In the genomic region with DNA sequence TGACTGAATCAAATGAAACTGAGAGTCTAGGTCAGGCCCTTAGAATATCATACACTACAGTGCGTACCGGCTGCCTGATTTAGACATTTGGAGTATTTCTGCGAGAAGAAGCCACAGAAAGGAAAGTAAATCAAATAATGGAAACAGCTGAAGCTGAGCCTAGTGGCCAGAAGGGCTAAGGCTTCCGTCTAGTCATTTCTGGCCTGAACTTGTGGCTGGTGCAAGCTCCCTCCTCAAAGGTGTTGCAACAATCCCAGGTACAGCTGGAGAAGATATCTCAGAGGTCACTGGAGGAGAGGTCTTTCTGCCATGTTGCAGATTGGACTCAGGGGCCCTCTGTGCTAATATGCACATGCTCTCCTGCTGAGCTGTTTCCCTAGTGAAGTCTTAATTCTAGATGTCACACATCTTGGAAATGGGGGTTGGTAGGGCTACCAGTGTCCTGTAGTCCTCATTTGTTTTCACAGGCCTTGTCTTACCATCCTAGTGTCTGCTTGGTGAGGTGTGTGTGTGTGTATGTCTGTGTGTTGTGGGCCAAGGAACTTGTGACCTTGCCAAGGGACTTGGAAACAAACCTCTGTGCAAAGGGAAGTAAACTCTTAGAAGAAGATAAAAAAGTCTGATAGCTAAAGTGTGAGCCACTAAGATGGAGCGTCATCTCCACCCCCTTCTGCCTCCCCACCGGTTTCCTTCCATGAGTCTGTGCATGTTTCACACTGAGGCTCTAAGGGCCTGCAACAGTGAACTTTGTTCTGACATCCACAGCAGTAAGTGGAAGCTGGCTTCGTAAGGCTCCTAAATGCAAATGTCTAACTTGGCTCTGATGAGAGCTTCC, we compare ENCODE assay signal across 12 mouse cellular contexts.
DNase-seq lines count a peak whose midpoint lies in the region; ATAC-seq lines count a peak whose summit lies in the region.
"Had no signal": no experiment of that assay in that cellular context is flagged by ENCODE, and none has a peak within 500 bp of the region (broad histone marks: within the 10 kb centered on the region; RNA-seq: fewer than 3 reads in every experiment).

No protein-coding gene starts in this region.

- DNase-seq in right cerebral cortex, postnatal 25 days = no peak
- DNase-seq in adrenal gland, postnatal 10 days = no peak
- DNase-seq: cerebellum, postnatal 36 days had no signal

- no peaks in the 10 kb centered on the region for H3K36me3 ChIP-seq in intestine, embryonic 16.5 days (ENCODE audit: control insufficient read depth, insufficient read depth, low read length)
- H3K36me3 ChIP-seq in intestine, embryonic 15.5 days = no peaks in the 10 kb centered on the region
- peaks cover 59% of the 10 kb centered on the region for H3K36me3 ChIP-seq in megakaryocyte, embryonic 14.5 days (replicated peaks; ENCODE audit: low read length)
- H3K36me3 ChIP-seq: hindbrain, embryonic 15.5 days had no signal

- no peaks in the 10 kb centered on the region for H3K27me3 ChIP-seq in intestine, embryonic 16.5 days (replicated peaks; ENCODE audit: control insufficient read depth, insufficient read depth, low read length)
- no peaks in the 10 kb centered on the region for H3K27me3 ChIP-seq in intestine, embryonic 15.5 days (replicated peaks)
- no peaks in the 10 kb centered on the region for H3K27me3 ChIP-seq in megakaryocyte, embryonic 14.5 days (replicated peaks)
- H3K27me3 ChIP-seq: forebrain, embryonic 13.5 days; hindbrain, embryonic 15.5 days had no signal

- no peak overlapping the region for H3K4me3 ChIP-seq in intestine, embryonic 16.5 days (ENCODE audit: low read length)
- no peak overlapping the region for H3K4me3 ChIP-seq in intestine, embryonic 15.5 days (replicated peaks)
- peak overlapping the region; percentile 43 for H3K4me3 ChIP-seq in megakaryocyte, embryonic 14.5 days (replicated peaks)
- H3K4me3 ChIP-seq: forebrain, embryonic 13.5 days; hindbrain, embryonic 15.5 days had no signal

- H3K4me1 ChIP-seq in intestine, embryonic 16.5 days (ENCODE audit: control insufficient read depth, insufficient read depth, low read length) = peaks cover 20% of the 10 kb centered on the region
- peaks cover 9% of the 10 kb centered on the region; the same call in 1 of the 2 replicates for H3K4me1 ChIP-seq in intestine, embryonic 15.5 days (replicated peaks)
- peaks cover 95% of the 10 kb centered on the region for H3K4me1 ChIP-seq in megakaryocyte, embryonic 14.5 days
- H3K4me1 ChIP-seq: forebrain, embryonic 13.5 days; hindbrain, embryonic 15.5 days had no signal

- no peaks in the 10 kb centered on the region for H3K9me3 ChIP-seq in intestine, embryonic 16.5 days (ENCODE audit: control insufficient read depth, low read length)
- H3K9me3 ChIP-seq in intestine, embryonic 15.5 days = no peaks in the 10 kb centered on the region
- no peaks in the 10 kb centered on the region for H3K9me3 ChIP-seq in megakaryocyte, embryonic 14.5 days
- H3K9me3 ChIP-seq: forebrain, embryonic 13.5 days; hindbrain, embryonic 15.5 days had no signal

- no peak overlapping the region for H3K4me2 ChIP-seq in intestine, embryonic 16.5 days (ENCODE audit: low read depth, low read length)
- H3K4me2 ChIP-seq in intestine, embryonic 15.5 days (replicated peaks) = no peak overlapping the region
- H3K4me2 ChIP-seq: forebrain, embryonic 13.5 days; hindbrain, embryonic 15.5 days had no signal

- peak; percentile 38; the same call in 1 of the 2 replicates for ATAC-seq in intestine, embryonic 16.5 days
- ATAC-seq in intestine, embryonic 15.5 days = no peak
- ATAC-seq in CD4-positive, CD25-positive, alpha-beta regulatory T cell, adult 4 months = peak; percentile 53
- ATAC-seq in activated CD4-positive, CD25-positive, alpha-beta regulatory T cell, adult 4 months = peak; percentile 43
- ATAC-seq: forebrain, embryonic 13.5 days had no signal

- WGBS in intestine, embryonic 16.5 days = 72% methylated on average over 7 of the region's 7 CpGs
- 75% methylated on average over 7 of the region's 7 CpGs for WGBS in intestine, embryonic 15.5 days

- no peak overlapping the region for H3K9ac ChIP-seq in intestine, embryonic 16.5 days (ENCODE audit: low read depth, low read length)
- no peak overlapping the region for H3K9ac ChIP-seq in intestine, embryonic 15.5 days
- H3K9ac ChIP-seq: forebrain, embryonic 13.5 days; hindbrain, embryonic 15.5 days; liver, embryonic 14.5 days had no signal

- H3K27ac ChIP-seq in intestine, embryonic 16.5 days (ENCODE audit: low read length) = 0 out of 2 replicates have a peak overlapping the region, but pooled peaks have one; percentile 3
- no peak overlapping the region for H3K27ac ChIP-seq in intestine, embryonic 15.5 days
- H3K27ac ChIP-seq: forebrain, embryonic 13.5 days; hindbrain, embryonic 15.5 days; liver, embryonic 14.5 days; macrophage had no signal
